Mouse (Mus musculus) urinary bladder, postnatal 36 days (tissue): ENCODE data around the gene Hbb-bt.
"Not testable (repeated sequence)": the region's sequence is repeated elsewhere in the genome, so short reads cannot be mapped to it uniquely, and the experiment has no call there.

Experiments used
- DNase-seq, 2 experiments: peaks; one replicate each; pipeline ENCODE4 v3.0.0; 2022; ENCODE audit warnings: low spot score in 2 of 2, mixed read lengths in 1 of 2

Hbb-bt gene

DNA sequence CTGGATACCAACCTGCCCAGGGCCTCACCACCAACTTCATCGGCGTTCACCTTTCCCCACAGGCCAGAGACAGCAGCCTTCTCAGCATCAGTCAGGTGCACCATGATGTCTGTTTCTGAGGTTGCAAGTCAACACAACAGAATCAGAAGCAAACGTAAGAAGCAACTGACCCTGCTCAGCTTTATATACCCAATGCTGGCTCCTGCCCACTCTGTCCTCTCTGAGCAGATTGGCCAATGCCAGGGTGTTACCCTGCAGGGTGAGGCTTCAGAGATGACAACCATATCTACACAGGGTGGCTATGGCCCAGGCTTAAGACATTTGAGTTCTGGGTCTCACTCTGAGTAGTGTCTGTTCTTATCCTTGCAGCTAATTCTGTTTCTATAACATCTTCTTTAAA is at the start of gene Hbb-bt:
Hbb-bt (minus strand) TSS at position 231 of the 400 bp plus-strand sequence.
- no peak for DNase-seq

DNA sequence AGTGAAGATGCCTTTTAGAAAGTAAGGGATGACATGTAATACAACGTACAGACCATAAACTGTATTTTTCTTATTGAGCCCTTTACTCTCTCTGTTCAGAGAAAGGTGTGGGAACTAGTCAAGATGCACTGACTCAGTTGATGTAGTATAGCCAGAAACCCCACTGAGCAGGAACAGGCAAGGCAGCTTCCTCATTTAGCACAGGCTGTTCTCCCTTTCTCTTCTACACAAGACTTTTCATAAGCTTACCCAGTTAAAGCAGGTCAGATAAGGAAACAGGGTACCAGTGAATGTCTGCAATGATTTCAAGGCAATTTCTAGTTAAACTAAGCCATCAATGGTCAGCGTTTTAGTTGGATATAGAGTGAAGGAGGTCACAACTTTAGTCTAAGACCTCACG is 47.7 kb upstream of the Hbb-bt start:
- no peak for DNase-seq

DNA sequence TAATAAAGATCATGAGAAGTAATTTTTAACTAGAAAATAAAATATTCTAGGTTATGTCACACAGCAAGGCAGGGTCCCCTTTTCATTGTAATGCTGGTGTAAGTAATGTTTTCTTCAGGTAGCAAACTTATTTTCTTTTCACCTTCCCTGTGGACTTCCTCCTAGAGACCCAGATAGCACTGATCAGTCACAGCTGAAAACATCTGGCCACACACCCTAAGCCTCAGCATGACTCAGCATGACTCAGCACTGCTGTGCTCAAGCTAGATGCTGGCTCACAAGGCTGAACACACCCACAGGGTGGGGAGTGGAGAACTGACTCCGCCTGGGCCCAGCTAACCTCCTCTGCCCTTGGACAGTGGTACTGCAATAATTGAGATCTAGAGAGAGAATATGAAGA is 47.1 kb upstream of the Hbb-bt start:
- peak; percentile 4 to 15 for DNase-seq

DNA sequence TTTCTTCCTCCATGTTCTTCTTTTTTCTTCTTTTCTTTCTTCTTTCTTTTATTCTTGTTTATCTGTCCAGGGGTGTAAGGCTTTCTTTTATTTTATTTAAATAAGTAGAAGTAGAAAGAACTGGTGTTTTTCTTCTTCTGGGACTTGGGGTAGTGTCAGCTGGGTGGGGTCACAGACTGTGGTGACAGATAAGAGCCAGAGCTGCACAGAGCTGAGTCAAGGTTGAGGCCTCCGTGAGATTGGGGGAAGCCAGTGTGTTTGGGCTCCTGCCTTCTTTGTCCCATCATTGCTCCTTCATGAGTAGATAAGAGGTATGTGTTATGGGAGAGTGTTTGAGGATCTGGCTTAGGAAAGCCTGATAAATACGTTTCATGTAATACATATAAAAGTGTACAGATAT is 45.3 kb upstream of the Hbb-bt start:
- no peak for DNase-seq

DNA sequence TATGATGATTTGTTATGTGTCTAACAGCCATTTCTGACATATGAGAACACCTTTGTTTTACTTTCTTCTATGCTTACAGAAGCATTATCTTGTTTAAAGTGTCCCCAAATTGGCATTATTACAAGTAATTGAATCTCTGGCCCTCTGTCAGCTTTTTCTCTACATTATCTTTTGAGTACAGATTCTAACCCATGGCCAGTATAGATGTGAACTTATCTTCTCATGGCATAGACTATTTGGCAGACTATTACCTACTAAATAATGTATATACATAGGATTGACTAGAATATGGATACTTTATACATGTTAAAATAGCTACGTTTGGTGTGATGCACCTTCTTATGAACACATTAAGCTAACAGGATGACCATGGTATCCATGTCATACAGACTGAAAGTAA is 40.9 kb upstream of the Hbb-bt start:
- DNase-seq: no peak

DNA sequence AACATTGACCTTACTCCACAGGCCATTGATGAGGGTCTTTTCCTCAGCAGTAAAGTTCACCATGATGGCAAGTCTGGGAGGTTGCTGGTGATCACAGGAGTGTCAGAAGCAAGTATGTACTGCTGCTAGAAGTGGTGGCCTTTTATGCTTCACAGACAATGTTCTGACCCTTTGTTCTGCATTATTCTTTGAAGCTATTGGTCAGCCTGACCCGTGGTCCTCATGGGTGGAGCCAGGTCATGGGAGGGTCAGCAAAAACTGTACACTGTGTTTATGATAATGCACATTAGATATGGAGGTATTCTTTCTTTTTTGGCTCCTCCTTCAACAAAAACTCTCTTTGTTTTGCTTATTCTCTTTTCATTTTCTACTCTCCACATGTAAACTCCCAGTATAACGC is 39.3 kb upstream of the Hbb-bt start, which contains the start of gene Hbb-y:
Hbb-y (minus strand) TSS at position 127 of the 400 bp plus-strand sequence.
- DNase-seq: no peak

DNA sequence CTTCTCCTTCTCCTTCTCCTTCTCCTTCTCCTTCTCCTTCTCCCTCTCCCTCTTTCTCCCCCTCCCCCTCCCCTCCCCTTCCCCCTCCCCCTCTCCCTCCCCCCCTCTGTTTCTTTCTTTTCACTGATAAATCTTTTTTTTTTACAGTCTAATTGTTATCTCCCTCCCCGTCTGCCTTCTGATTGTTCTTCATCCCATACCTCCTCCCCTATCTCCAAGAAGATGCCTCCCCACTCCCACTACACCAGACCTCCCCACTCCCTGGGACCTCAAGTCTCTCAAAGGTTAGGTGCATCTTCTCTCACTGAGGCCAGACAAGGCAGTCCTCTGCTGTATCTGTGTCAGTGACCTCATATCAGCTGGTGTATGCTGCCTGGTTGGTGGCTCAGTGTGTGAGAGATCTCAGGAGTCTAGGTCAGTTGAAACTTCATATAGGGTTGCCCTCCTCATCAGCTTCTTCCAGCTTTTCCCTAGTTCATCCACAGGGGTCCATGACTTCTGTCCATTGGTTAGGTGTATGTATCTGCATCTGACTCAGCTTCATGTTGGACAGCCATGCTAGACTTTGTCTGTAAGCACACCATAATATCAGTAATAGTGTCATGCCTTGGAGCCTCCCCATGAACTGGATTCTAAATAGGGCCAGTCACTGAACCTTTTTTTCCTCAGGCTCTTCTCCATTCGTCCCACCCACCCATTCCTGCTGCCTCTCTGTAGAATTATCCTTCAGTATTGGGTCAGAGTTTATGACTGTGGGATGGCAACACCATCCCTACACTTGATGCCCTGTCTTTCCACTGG is 30.9 kb upstream of the Hbb-bt start:
- no peak for DNase-seq

DNA sequence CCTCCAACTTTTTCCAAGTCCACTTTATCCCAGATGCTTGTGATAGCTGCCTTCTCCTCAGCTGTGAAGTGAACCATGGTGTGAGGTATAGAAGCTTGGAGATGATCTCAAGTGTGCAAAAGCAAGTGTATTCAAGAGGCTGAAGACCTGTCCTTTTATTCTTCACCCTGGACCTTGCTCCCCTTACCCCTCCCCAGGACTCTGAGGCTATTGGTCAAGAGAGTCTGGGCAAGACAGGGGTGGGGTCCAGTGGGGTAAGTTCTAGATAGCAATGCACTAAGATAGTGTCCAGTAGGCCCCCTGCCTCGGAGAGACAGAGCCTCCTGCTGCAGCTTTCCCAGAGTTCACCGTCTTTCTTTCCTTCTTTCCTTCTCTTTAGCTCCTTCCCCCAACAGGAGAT is 29.2 kb upstream of the Hbb-bt start, which contains the start of gene Hbb-bh1:
Hbb-bh1 (minus strand) TSS at position 131 of the 400 bp plus-strand sequence.
- no peak for DNase-seq

DNA sequence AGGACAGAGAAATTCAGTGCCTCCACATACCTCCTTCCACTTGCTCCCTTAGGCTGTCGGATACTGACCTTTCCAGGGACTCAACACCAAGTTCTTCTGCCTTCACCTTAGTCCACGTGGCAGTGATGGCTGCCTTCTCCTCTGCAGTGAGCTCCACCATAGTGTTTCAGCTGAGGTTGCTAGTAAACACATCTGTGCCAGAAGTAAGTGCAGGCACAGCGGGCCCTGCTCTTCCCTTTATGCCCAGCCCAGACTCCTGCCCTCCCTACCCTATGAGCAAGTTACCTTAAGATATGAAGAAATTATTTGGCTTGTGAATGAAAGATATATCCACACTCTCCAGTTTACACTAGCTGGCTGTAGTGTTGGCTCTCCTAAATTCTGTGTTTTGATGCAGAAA is 26.5 kb upstream of the Hbb-bt start, which contains the start of gene Hbb-bh2:
Hbb-bh2 (minus strand) TSS at position 253 of the 400 bp plus-strand sequence.
- DNase-seq: no peak

DNA sequence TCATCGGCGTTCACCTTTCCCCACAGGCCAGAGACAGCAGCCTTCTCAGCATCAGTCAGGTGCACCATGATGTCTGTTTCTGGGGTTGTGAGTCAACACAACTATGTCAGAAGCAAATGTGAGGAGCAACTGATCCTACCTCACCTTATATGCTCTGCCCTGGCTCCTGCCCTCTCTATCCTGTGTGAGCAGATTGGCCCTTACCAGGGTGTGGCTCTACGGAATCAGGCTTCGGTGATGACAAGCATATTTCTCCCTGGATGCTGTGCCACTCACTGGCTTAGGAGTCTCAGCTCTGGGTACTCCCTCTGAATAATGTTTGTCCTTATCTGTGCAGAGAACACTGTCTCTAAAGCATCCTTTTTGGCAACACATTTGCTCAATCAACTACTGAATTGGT is 14.0 kb upstream of the Hbb-bt start, which contains the start of gene Hbb-bs:
Hbb-bs (minus strand) TSS at position 289 of the 400 bp plus-strand sequence.
- DNase-seq: no peak

DNA sequence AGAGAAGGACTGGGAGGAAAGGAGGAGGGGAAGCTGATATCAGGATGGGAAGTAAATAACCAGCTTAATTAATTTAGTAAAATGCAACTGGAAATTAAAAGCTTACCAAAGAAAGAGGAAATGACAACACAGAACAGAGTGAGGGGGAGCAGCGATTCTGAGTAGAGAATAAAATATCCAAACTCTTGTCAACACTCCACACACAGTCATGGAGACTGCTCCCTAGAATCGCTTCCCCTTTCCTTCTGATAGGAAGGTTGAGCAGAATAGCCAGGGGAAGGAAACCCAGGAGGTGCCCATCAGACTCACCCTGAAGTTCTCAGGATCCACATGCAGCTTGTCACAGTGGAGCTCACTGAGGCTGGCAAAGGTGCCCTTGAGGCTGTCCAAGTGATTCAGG is 13.3 kb upstream of the Hbb-bt start:
- not testable (repeated sequence) for DNase-seq

DNA sequence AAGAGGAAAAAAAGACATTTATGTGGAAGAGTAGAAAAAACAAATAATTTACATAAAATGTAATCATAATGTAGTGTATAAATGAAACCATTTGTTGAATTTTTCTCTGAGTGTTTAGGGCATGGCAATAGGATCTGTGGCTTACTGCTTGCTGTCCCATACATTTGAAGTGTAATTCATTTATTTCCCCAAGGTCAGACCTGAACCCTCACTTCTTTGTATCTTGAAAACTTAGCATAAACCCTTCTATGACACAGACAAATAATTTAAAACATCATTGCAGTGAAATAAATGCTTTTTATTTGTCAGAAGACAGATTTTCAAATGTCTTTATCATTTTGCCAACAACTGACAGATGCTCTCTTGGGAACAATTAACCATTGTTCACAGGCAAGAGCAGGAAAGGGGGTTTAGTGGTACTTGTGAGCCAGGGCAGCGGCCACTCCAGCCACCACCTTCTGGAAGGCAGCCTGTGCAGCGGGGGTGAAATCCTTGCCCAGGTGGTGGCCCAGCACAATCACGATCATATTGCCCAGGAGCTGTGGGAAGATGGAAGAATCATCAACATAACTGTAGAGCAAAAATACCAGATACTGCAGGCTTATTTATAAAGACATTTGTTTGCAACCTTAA is 12.6 kb upstream of the Hbb-bt start:
- DNase-seq: no peak

DNA sequence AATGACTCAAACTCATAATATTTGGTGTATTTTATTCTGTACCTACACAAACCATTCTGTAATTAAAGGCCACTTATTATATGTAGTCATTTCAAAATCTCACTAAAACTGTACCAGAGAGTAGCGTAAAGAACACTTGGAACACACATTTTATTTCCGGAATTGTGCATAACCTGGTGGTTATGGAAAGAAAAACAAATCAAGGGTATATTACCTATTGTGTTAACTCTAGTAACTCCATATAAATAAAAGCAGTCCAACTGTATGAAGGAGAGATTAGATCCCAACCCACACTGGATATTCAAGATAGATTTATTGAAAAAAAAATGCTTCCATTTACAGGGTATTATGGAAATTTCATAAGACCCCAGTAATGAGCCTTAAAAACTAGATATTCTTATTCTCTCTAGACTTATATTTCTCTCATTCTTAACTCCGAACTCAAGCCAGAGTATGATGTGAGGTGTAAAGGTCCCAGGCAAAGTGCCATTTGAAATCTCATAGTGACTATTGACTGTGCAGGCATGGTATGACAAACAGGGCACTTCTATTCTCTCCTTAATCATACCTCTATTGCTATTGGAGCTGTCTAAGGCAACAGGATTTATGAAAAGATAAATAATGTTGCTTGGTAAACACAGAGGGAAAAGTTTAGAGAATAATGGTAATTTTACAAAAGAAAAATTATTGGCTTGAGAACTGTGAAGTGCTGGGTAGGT is 11.9 kb upstream of the Hbb-bt start:
- no peak for DNase-seq

DNA sequence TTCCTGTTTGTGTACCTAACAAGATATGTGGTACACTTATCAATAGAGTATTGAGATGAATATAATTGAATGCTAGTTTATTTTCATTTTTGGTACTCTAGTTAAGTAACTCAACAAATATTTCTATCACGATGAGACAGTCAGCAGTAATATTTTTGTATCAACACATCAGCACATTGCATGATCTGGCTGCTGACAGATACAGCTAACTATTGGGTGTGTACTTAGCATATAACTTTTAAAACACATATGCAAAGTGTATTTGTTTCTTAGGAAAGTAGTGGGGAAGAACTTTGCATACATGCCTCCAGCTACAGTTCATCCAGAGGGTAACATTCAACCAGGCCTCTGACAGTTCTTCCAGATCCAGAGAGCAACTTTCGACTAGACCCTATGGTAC is 10.8 kb upstream of the Hbb-bt start:
- no peak for DNase-seq

DNA sequence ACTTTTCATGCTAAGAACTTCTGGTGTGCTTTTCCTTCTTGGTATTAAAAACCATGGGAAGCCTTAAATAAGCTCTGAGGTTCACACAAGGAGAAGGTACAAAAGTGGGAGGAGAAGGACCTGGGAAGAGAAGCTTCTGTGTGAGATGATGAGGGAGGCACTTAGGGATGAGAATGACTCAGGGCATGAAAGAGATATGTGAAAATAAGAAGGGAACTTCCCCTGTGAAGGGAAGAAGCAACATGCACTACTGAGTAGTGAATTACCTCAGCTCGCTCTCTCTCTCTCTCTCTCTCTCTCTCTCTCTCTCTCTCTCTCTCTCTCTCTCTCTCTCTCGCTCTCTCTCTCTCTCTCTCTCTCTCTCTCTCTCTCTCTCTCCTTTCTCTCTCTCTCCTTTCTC is 1.3 kb upstream of the Hbb-bt start:
- DNase-seq: not testable (repeated sequence)

DNA sequence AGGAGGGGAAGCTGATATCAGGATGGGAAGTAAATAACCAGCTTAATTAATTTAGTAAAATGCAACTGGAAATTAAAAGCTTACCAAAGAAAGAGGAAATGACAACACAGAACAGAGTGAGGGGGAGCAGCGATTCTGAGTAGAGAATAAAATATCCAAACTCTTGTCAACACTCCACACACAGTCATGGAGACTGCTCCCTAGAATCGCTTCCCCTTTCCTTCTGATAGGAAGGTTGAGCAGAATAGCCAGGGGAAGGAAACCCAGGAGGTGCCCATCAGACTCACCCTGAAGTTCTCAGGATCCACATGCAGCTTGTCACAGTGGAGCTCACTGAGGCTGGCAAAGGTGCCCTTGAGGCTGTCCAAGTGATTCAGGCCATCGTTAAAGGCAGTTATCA is 644 bp downstream of the Hbb-bt start:
- DNase-seq: not testable (repeated sequence)

DNA sequence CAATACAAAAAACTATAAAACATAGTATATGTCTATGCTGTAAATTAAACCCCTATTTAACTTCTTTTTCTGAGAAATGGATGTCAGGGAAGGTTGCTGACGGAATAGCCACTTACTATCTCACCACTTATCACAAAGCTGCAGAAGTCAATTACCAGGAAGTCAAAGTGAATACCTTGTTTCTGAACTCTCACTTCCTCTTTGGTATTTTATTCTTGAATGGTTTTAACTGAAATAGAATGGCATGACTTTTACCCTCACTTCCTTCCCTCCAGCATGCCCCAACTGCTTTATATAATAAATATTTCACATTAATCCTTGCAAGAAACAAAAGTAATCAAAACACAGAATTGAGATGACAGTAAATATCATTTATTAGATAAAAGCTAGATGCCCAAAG is 1.6 kb downstream of the Hbb-bt start:
- DNase-seq: no peak

DNA sequence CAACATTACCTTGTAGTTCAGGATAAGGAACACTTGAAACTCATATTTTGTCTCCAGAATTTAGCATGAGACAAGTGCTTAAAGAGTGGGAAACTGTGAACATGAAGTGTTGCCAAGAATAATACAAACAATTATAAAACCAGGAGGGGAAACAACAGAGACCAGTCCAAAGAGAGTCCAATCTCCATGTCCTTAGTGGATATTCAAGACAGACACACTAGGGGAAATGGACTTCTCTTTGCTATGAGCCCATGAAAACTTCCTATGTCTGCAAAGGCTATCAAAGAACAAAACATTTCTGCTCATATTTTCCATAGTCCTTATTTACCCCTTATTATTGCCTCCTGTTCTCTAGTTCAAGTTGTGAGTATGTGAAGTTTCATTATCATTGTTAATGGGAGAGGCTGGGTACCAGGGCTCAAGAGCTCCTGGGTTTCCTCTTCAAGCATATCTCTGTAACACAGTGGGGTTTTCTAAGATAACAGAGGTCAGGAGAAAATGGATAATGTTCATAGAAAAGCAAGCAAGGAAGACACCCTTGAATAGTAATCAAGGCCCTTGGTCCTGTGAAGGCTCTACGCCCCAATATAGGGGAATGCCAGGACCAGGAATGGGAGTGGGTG is 2.5 kb downstream of the Hbb-bt start:
- no peak for DNase-seq

DNA sequence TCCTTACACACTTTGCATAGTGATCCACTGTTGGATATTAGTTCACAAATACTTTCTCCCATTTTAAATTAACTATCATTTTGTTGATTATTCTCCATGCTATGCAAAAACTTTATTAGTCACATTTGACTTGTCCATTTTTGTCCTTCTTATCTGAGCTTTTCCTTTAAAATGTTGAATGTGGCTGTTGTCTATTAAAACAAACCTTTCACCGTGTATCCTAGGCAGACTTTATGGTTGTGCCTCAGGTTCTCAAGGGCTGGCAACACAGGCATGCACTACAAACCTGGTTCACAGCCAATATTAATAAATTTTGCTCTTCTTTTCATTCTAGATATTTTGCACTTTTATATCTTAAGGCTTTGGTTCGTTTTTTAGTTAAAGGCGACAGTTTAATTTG is 3.0 kb downstream of the Hbb-bt start:
- no peak for DNase-seq

DNA sequence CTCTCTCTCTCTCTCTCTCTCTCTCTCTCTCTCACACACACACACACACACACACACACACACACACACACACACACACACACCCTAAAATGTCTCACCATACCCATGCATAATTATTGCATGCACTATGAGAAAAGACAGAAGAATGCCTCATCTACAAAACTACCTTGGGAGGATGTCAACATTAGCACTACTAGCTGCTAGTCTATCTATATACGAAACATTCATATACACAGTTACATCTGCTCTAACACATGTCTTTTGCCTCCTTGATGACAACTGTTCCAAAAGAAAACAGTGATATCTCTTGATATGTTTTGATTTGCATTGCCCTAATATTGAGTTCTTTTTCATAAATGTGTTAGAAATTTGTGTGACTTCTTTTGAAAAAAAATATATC is 3.5 kb downstream of the Hbb-bt start:
- no peak for DNase-seq

DNA sequence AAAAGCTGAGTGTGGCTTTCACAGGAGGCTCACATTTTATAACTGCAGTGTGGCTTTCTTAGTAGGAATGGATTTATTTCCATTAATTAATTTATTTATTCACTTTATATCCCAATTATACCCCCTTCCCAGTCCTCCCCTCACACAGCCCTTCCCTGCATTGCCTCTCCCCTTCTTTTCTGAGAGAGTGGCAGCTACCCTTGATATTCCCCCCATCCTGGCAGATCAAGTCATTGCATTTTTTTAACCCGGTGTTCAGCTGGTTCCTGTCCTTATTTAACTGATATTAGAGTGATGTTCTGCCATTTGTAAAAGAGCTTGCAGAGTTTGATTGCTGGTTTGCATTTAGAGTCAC is 4.0 kb downstream of the Hbb-bt start:
- no peak for DNase-seq
